Mouse (Mus musculus) G1E (cell line): ENCODE results near the gene Plxna1. TPM values are rescaled to one million over a fixed set of nuclear protein-coding genes. Genes with fewer than 3 reads are reported as not detected.

Source experiments
- ATAC-seq: 2 replicates; pipeline ENCODE4 v1.8.0; 2016; ENCODE audit warnings: mild to moderate bottlenecking; ENCODE audit not compliant: insufficient number of reproducible peaks, poor library complexity, low FRiP score, severe bottlenecking; ENCODE audit errors: extremely low read depth
- DNase-seq: peaks from one replicate; pipeline ENCODE4 v3.0.0; 2012; ENCODE audit warnings: low spot score
- H3K27me3 ChIP-seq: 2 replicates; pipeline ENCODE4 v1.6.1; 2012; ENCODE audit warnings: mild to moderate bottlenecking, low read length, inconsistent platforms; ENCODE audit not compliant: insufficient read depth
- H3K36me3 ChIP-seq: replicated peaks from 2 replicates; pipeline ENCODE3; 2012; ENCODE audit warnings: mild to moderate bottlenecking, inconsistent platforms
- H3K4me1 ChIP-seq: 2 replicates; pipeline ENCODE4 v1.6.1; 2012; ENCODE audit warnings: low read depth, low read length, inconsistent platforms, mixed read lengths; ENCODE audit not compliant: insufficient read depth
- H3K4me3 ChIP-seq: 2 replicates; pipeline ENCODE4 v1.5.1; 2012; ENCODE audit warnings: low read depth, mild to moderate bottlenecking, inconsistent platforms, low read length, moderate library complexity, mixed read lengths
- H3K9me3 ChIP-seq: replicated peaks from 2 replicates; pipeline ENCODE4 v1.6.1; 2012; ENCODE audit warnings: inconsistent platforms
- CTCF ChIP-seq: IDR thresholded peaks from 2 replicates; pipeline ENCODE4 v1.5.1; 2012; ENCODE audit warnings: low read depth, low read length, inconsistent platforms, mixed read lengths
- GATA1 ChIP-seq: IDR thresholded peaks from 2 replicates; pipeline ENCODE4 v1.6.1; 2012; ENCODE audit warnings: borderline replicate concordance, low read length, inconsistent platforms, mixed read lengths
- GATA2 ChIP-seq: IDR thresholded peaks from 2 replicates; pipeline ENCODE4 v1.6.1; 2012; ENCODE audit warnings: low read depth, low read length, inconsistent platforms, borderline replicate concordance
- POLR2AphosphoS5 ChIP-seq: IDR thresholded peaks from 2 replicates; pipeline ENCODE4 v1.6.1; 2012; ENCODE audit warnings: low read depth, low read length, inconsistent platforms; ENCODE audit not compliant: insufficient replicate concordance
- TAL1 ChIP-seq: conservative IDR thresholded peaks from 2 replicates; pipeline ENCODE4 v1.6.1; 2012; ENCODE audit warnings: low read depth, low read length, inconsistent platforms, mixed read lengths
- polyA plus RNA-seq: library from polyadenylated mRNA; stranded (reverse); fragments of >175 nt; gene quantifications from 2 replicates; pipeline ENCODE4 v1.2.3, GENCODE M21; 2012
- total RNA-seq, 2 experiments: library from RNA; stranded (forward) in 1 of 2; stranded (reverse) in 1 of 2; fragments of 200-1000 nt in 1 of 2; fragments of >200 nt in 1 of 2; fragmentation: Nextera tagmentation in 1 of 2; gene quantifications; 2 replicates each; pipeline ENCODE4 v1.2.3; 2014 to 2017

The Plxna1 gene
- total and polyA plus RNA-seq, 3 experiments, result 5.9 to 17.0 (median 11.1) TPM

- TF ChIP-seq GATA1, result no peak
- no peak for TF ChIP-seq GATA2
- TF ChIP-seq POLR2AphosphoS5, result no peak
- TF ChIP-seq TAL1, result no peak
- no peak for TF ChIP-seq CTCF
- H3K36me3 ChIP-seq, result no peaks in the 10 kb centered on the region
- H3K4me3 ChIP-seq, result no peak overlapping the region
- H3K9me3 ChIP-seq, result no peaks in the 10 kb centered on the region
- DNase-seq (no peak), ATAC-seq (no peak)
- peaks cover 8% of the 10 kb centered on the region for H3K27me3 ChIP-seq
- no peaks in the 10 kb centered on the region for H3K4me1 ChIP-seq
Observed at GRCm38 (mm10) chr6:89402406-89402805, 40.0 kb upstream of the Plxna1 start.

DNA sequence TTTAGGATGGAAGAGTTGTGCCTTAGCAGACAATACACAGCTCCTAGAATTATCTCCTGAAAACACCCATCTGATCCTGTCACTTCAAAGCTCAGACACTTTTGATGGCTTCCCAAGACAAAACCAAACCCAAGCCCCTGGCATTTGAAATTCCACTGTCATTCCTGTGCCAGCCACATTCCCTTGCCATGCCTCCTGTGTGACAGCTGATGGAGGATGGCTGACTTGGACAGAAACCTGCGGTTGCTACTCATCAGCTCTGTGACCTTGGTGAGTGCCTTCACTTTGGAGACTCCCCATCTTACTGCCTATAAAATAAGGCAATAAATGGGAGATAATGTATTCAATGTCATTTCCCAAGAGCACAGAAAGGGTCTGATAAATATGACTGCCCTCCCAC, 37.1 kb upstream of the Plxna1 start:
- DNase-seq (no peak), ATAC-seq (no peak)
- TF ChIP-seq TAL1 (no peak), GATA2 (no peak), GATA1 (no peak), CTCF (no peak), POLR2AphosphoS5 (no peak)
- H3K4me1 ChIP-seq, result no peaks in the 10 kb centered on the region
- peaks cover 5% of the 10 kb centered on the region for H3K27me3 ChIP-seq
- no peak overlapping the region for H3K4me3 ChIP-seq
- H3K9me3 ChIP-seq, result no peaks in the 10 kb centered on the region
- no peaks in the 10 kb centered on the region for H3K36me3 ChIP-seq

DNA sequence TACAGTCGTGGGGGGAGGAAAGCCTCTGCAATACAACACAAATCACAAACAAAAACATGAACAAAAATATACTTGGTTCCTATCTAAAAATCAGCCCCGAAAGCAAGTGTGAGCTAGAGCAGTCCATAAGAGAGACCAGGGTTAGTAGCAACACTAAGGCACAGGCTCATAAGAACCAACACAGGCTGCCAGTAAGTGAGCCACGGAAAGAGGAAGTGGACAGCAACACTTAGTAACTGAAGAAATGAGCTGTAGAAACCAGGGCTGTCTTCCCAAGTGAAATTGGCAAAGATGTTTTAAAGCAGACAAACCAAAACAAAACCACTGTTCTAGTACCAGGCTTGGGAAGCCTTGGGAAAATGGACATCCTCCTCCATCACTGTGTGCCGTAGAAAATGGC, 35.5 kb upstream of the Plxna1 start:
- ATAC-seq (no peak), DNase-seq (no peak)
- H3K4me3 ChIP-seq, result no peak overlapping the region
- peaks cover 5% of the 10 kb centered on the region for H3K27me3 ChIP-seq
- no peaks in the 10 kb centered on the region for H3K4me1 ChIP-seq
- TF ChIP-seq POLR2AphosphoS5 (no peak), GATA2 (no peak), CTCF (no peak)
- H3K9me3 ChIP-seq, result no peaks in the 10 kb centered on the region
- H3K36me3 ChIP-seq, result no peaks in the 10 kb centered on the region

DNA sequence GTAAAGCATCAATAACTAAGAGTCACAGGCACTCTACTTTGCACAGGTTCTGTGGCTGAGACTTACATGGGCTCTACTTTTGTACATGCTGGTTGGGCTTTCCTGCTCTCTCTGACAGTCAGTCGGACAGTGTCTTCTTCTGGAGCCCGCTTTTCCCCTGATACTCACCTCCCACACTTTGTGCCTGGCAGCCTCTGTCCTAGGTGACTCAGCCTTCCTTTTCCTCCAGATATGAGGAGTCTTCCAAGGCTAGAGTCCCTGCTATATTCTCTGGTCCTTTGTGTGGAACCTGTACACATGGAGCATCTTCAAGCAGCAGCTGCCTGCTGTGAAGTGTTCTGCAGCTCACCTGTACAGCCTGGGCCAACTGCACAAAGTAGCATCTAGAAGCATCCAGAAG, 31.4 kb upstream of the Plxna1 start:
- Histone ChIP-seq H3K27me3 (peaks cover 14% of the 10 kb centered on the region), H3K4me1 (no peaks in the 10 kb centered on the region), H3K4me3 (no peak overlapping the region), H3K9me3 (no peaks in the 10 kb centered on the region), H3K36me3 (no peaks in the 10 kb centered on the region)
- TF ChIP-seq GATA1 (no peak), TAL1 (no peak), CTCF (no peak), GATA2 (no peak), POLR2AphosphoS5 (no peak)
- DNase-seq (no peak), ATAC-seq (no peak)

DNA sequence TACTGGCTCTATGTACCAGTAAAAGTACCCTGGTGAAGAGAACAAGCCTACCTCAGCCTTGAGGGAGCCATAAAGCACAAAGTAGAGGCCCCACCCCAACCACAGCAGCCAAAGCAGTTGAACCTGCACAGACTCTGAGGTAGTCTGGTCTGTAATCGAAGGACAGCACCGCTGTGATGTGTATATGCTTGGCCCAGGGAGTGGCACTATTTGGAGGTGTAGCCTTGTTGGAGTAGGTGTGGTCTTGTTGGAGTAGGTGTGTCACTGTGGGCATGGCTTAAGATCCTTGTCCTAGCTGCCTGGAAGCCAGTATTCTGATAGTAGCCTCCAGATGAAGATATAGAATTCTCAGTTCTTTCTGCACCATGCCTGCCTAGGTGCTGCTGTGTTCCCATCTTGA, 29.8 kb upstream of the Plxna1 start:
- no peak for DNase-seq
- Histone ChIP-seq H3K4me3 (no peak overlapping the region), H3K9me3 (no peaks in the 10 kb centered on the region), H3K27me3 (peaks cover 14% of the 10 kb centered on the region), H3K4me1 (no peaks in the 10 kb centered on the region), H3K36me3 (no peaks in the 10 kb centered on the region)
- no peak for TF ChIP-seq GATA2
- no peak for TF ChIP-seq CTCF
- no peak for TF ChIP-seq GATA1
- TF ChIP-seq TAL1, result no peak
- TF ChIP-seq POLR2AphosphoS5, result no peak
- no peak for ATAC-seq

DNA sequence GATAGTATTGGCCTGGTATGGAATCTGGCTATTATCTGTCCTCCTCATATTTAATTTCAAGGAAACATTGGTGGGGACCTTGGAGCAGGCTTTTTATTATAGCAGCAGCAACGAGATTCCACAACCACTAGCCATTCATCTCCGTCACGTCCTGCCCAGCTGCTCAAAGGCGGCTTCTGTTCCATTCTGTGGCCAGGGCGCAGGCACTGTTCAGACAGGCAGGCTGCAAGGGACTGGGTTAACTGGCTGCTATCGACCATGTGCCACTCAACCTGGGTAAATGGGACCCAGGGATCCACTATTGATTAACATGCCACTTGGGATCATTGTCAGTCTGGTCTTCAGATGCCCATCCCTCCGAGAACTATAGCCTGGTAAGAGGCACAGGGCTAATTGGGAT, 27.4 kb upstream of the Plxna1 start:
- Histone ChIP-seq H3K36me3 (no peaks in the 10 kb centered on the region), H3K9me3 (no peaks in the 10 kb centered on the region), H3K4me3 (no peak overlapping the region), H3K4me1 (no peaks in the 10 kb centered on the region), H3K27me3 (peaks cover 14% of the 10 kb centered on the region)
- no peak for TF ChIP-seq GATA1
- TF ChIP-seq CTCF, result no peak
- no peak for TF ChIP-seq POLR2AphosphoS5
- TF ChIP-seq TAL1, result no peak
- no peak for TF ChIP-seq GATA2
- DNase-seq, result no peak
- no peak for ATAC-seq

DNA sequence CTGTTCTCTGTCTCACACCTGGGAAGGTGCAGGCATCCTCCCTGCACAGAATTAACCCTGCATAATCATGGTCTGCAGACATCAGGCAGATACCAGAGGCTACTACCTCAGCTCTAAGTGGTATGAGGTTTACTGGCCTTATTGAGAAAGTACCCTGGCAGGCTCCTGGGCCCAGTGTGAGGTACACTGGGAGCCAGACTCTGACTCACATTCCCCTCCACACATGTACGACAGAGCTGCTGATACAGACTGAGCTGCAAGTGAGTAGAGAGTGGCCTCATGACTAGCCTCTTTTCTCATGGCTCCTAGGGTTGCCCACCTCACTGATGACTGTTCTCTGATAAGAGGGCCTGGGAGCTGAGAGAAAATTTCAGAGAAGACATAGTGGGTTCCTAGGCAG, 24.5 kb upstream of the Plxna1 start:
- no peaks in the 10 kb centered on the region for H3K9me3 ChIP-seq
- peaks cover 14% of the 10 kb centered on the region for H3K27me3 ChIP-seq
- no peak for ATAC-seq
- DNase-seq, result no peak
- no peaks in the 10 kb centered on the region for H3K36me3 ChIP-seq
- no peak for TF ChIP-seq POLR2AphosphoS5
- TF ChIP-seq CTCF, result no peak
- no peak for TF ChIP-seq GATA2
- no peak for TF ChIP-seq TAL1
- TF ChIP-seq GATA1, result no peak
- no peak overlapping the region for H3K4me3 ChIP-seq
- H3K4me1 ChIP-seq, result no peaks in the 10 kb centered on the region
